Mouse (Mus musculus) bone marrow, adult 2 months (tissue): Measurements from ENCODE around the gene Cnnm1.

Experiments used
- CTCF ChIP-seq: fragments of 200-500 bp; IDR thresholded peaks from 2 replicates; pipeline ENCODE4 v1.5.1; 2011; ENCODE audit warnings: low read length, control low read depth; ENCODE audit not compliant: control insufficient read depth, insufficient read depth
- POLR2A ChIP-seq: fragments of 200-500 bp; IDR thresholded peaks from 2 replicates; pipeline ENCODE4 v1.6.1; 2011; ENCODE audit warnings: low read depth, mild to moderate bottlenecking, control low read depth, low read length, borderline replicate concordance; ENCODE audit not compliant: control insufficient read depth

DNA sequence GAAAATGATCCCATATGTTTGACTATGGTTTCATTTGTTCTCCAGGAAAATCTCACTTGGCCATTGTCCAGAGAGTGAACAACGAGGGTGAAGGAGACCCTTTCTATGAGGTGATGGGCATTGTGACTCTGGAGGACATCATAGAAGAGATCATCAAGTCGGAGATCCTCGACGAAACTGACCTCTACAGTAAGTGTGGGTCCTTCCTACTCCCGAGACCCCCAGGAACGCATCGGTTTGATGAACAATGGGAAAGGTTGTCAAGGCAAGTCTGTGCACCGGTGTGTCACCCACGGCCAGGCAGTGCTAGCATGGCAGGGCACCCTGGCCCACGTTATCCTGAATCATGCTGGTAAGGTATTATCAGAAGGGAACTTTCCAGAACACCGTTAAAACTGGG lies 24.8 kb downstream of the Cnnm1 start:
- TF ChIP-seq CTCF (no peak), POLR2A (no peak)
